Mouse (Mus musculus) hindbrain, embryonic 11.5 days (tissue): ENCODE results near the gene Mapk8ip1. TPM values are rescaled to one million over a fixed set of nuclear protein-coding genes. Genes with fewer than 3 reads are reported as not detected.

Experiments used
- ATAC-seq: fragments of 200-750 bp; cut with Nextera tagmentation; 2 replicates; pipeline ENCODE4 v1.8.0; 2017; ENCODE audit warnings: mild to moderate bottlenecking, moderate TSS enrichment, moderate library complexity; ENCODE audit not compliant: low FRiP score
- DNase-seq: peaks from one replicate; pipeline ENCODE4 v3.0.0-alpha.2; 2015; ENCODE audit warnings: low spot score
- H3K27ac ChIP-seq: fragments of 300-500 bp; sonication (generic); 2 replicates; pipeline ENCODE4 v1.5.1; 2014; ENCODE audit warnings: mild to moderate bottlenecking, low read depth, low read length
- H3K27me3 ChIP-seq: fragments of 300-500 bp; sonication (generic); 2 replicates; pipeline ENCODE4 v1.6.1; 2014; ENCODE audit warnings: mild to moderate bottlenecking, low read length, moderate library complexity, mixed read lengths; ENCODE audit not compliant: control insufficient read depth, insufficient read depth
- H3K36me3 ChIP-seq: fragments of 300-500 bp; sonication (generic); 2 replicates; pipeline ENCODE4 v1.6.1; 2014; ENCODE audit warnings: mild to moderate bottlenecking, low read length, moderate library complexity, mixed read lengths; ENCODE audit not compliant: control insufficient read depth, insufficient read depth
- H3K4me1 ChIP-seq: fragments of 300-500 bp; sonication (generic); replicated peaks from 2 replicates; pipeline ENCODE4 v1.6.1; 2014; ENCODE audit warnings: low read length, mixed read lengths; ENCODE audit not compliant: control insufficient read depth, insufficient read depth
- H3K4me2 ChIP-seq: fragments of 300-500 bp; sonication (generic); replicated peaks from 2 replicates; pipeline ENCODE4 v1.6.1; 2014; ENCODE audit warnings: mild to moderate bottlenecking, low read depth, low read length
- H3K4me3 ChIP-seq: fragments of 300-500 bp; sonication (generic); 2 replicates; pipeline ENCODE4 v1.5.1; 2014; ENCODE audit warnings: low read depth, low read length
- H3K9ac ChIP-seq: fragments of 300-500 bp; sonication (generic); 2 replicates; pipeline ENCODE4 v1.6.1; 2014; ENCODE audit warnings: low read depth, low read length
- H3K9me3 ChIP-seq: fragments of 300-500 bp; sonication (generic); 2 replicates; pipeline ENCODE4 v1.6.1; 2016; ENCODE audit warnings: low read length; ENCODE audit not compliant: control insufficient read depth
- WGBS: fragments of 180-500 bp; shearing (Covaris S2); extraction: QIAGEN DNeasy Blood & Tissue Kit; methylation state at CpG from one replicate; pipeline ENCODE4 v1.1.7; 2014; 5-methylcytosine and 5-hydroxymethylcytosine counted together
- polyA plus RNA-seq: library from polyadenylated mRNA; unstranded; fragments of >200 nt; fragmentation: Nextera tagmentation; extraction: Ambion mirVana; gene quantifications from 2 replicates; pipeline ENCODE4 v1.2.1, GENCODE M21; 2014

Gene Mapk8ip1
- polyA plus RNA-seq, 1 experiment from 2014 or later: 33.3 TPM

GRCm38 (mm10) chr2:92364086-92364485 lies 37.0 kb downstream of the Mapk8ip1 start:
- DNase-seq: no peak
- Histone ChIP-seq H3K27me3 (no peaks in the 10 kb centered on the region), H3K4me2 (no peak overlapping the region), H3K4me3 (no peak overlapping the region), H3K4me1 (no peaks in the 10 kb centered on the region), H3K9ac (no peak overlapping the region), H3K36me3 (0 out of 2 replicates have a peak, but pooled peaks cover 3% of the 10 kb centered on the region), H3K9me3 (no peaks in the 10 kb centered on the region), H3K27ac (no peak overlapping the region)
- ATAC-seq: no peak
- 92% methylated on average over 4 of the region's 4 CpGs for WGBS

- no peak overlapping the region for H3K4me3 ChIP-seq
- no peak overlapping the region for H3K4me2 ChIP-seq
- H3K9ac ChIP-seq: no peak overlapping the region
- DNase-seq (no peak), ATAC-seq (no peak)
- WGBS: 98% methylated on average over 6 of the region's 6 CpGs
- 0 out of 2 replicates have a peak, but pooled peaks cover 3% of the 10 kb centered on the region for H3K36me3 ChIP-seq
- H3K4me1 ChIP-seq: no peaks in the 10 kb centered on the region
- H3K27me3 ChIP-seq: no peaks in the 10 kb centered on the region
- no peak overlapping the region for H3K27ac ChIP-seq
- no peaks in the 10 kb centered on the region for H3K9me3 ChIP-seq
Observed at GRCm38 (mm10) chr2:92362571-92363228, 38.4 kb downstream of the Mapk8ip1 start.

GRCm38 (mm10) chr2:92361795-92362194 lies 39.3 kb downstream of the Mapk8ip1 start:
- H3K4me3 ChIP-seq: no peak overlapping the region
- ATAC-seq (no peak), DNase-seq (no peak)
- no peak overlapping the region for H3K4me2 ChIP-seq
- no peaks in the 10 kb centered on the region for H3K4me1 ChIP-seq
- WGBS: 79% methylated on average over 8 of the region's 8 CpGs
- no peak overlapping the region for H3K27ac ChIP-seq
- H3K27me3 ChIP-seq: no peaks in the 10 kb centered on the region
- no peak overlapping the region for H3K9ac ChIP-seq
- H3K9me3 ChIP-seq: no peaks in the 10 kb centered on the region
- H3K36me3 ChIP-seq: 0 out of 2 replicates have a peak, but pooled peaks cover 6% of the 10 kb centered on the region

- Histone ChIP-seq H3K4me2 (no peak overlapping the region), H3K27ac (no peak overlapping the region), H3K9ac (no peak overlapping the region), H3K36me3 (0 out of 2 replicates have a peak, but pooled peaks cover 8% of the 10 kb centered on the region), H3K27me3 (no peaks in the 10 kb centered on the region), H3K9me3 (no peaks in the 10 kb centered on the region), H3K4me3 (no peak overlapping the region), H3K4me1 (no peaks in the 10 kb centered on the region)
- DNase-seq: no peak
- ATAC-seq: no peak
- WGBS: 20% methylated on average over 12 of the region's 12 CpGs
Observed at GRCm38 (mm10) chr2:92360893-92361292, 40.2 kb downstream of the Mapk8ip1 start.

GRCm38 (mm10) chr2:92360186-92360823 lies 40.8 kb downstream of the Mapk8ip1 start:
- DNase-seq: no peak

GRCm38 (mm10) chr2:92359301-92359700 lies 41.8 kb downstream of the Mapk8ip1 start:
- Histone ChIP-seq H3K27me3 (no peaks in the 10 kb centered on the region), H3K4me2 (no peak overlapping the region), H3K9me3 (no peaks in the 10 kb centered on the region), H3K4me3 (no peak overlapping the region), H3K27ac (no peak overlapping the region), H3K36me3 (0 out of 2 replicates have a peak, but pooled peaks cover 8% of the 10 kb centered on the region), H3K9ac (no peak overlapping the region), H3K4me1 (no peaks in the 10 kb centered on the region)
- ATAC-seq: no peak
- DNase-seq: no peak
- WGBS: 91% methylated on average over 2 of the region's 2 CpGs

More at GRCm38 (mm10) chr2:92360186-92360823, 40.8 kb downstream of the Mapk8ip1 start:
- no peaks in the 10 kb centered on the region for H3K9me3 ChIP-seq
- 0 out of 2 replicates have a peak, but pooled peaks cover 8% of the 10 kb centered on the region for H3K36me3 ChIP-seq
- ATAC-seq: no peak
- 73% methylated on average over 25 of the region's 25 CpGs for WGBS
- H3K4me1 ChIP-seq: no peaks in the 10 kb centered on the region
- no peaks in the 10 kb centered on the region for H3K27me3 ChIP-seq
- no peak overlapping the region for H3K4me3 ChIP-seq
- H3K4me2 ChIP-seq: no peak overlapping the region
- H3K27ac ChIP-seq: no peak overlapping the region
- H3K9ac ChIP-seq: no peak overlapping the region

GRCm38 (mm10) chr2:92354224-92354623 lies 46.8 kb downstream of the Mapk8ip1 start:
- whole genome bisulfite sequencing: 55% methylated on average over 6 of the region's 6 CpGs
- H3K27me3 ChIP-seq: no peaks in the 10 kb centered on the region
- no peaks in the 10 kb centered on the region for H3K4me1 ChIP-seq
- no peak overlapping the region for H3K4me2 ChIP-seq
- no peaks in the 10 kb centered on the region for H3K9me3 ChIP-seq
- H3K36me3 ChIP-seq: peaks cover 5% of the 10 kb centered on the region; the same call in 1 of the 2 replicates
- DNase-seq: no peak
- no peak overlapping the region for H3K9ac ChIP-seq
- H3K4me3 ChIP-seq: no peak overlapping the region
- ATAC-seq: no peak
- H3K27ac ChIP-seq: no peak overlapping the region

GRCm38 (mm10) chr2:92353402-92353801 lies 47.7 kb downstream of the Mapk8ip1 start:
- DNase-seq (no peak), ATAC-seq (no peak)
- H3K36me3 ChIP-seq: peaks cover 7% of the 10 kb centered on the region
- H3K4me3 ChIP-seq: no peak overlapping the region
- no peak overlapping the region for H3K9ac ChIP-seq
- no peak overlapping the region for H3K4me2 ChIP-seq
- H3K27ac ChIP-seq: no peak overlapping the region
- H3K27me3 ChIP-seq: no peaks in the 10 kb centered on the region
- 25% methylated on average over 5 of the region's 5 CpGs for WGBS
- H3K4me1 ChIP-seq: no peaks in the 10 kb centered on the region
- no peaks in the 10 kb centered on the region for H3K9me3 ChIP-seq

- ATAC-seq: no peak
- Histone ChIP-seq H3K27ac (no peak overlapping the region), H3K4me2 (no peak overlapping the region), H3K9ac (no peak overlapping the region), H3K36me3 (peaks cover 3% of the 10 kb centered on the region), H3K27me3 (no peaks in the 10 kb centered on the region), H3K4me3 (no peak overlapping the region), H3K9me3 (no peaks in the 10 kb centered on the region), H3K4me1 (no peaks in the 10 kb centered on the region)
- 76% methylated on average over 5 of the region's 5 CpGs for WGBS
- DNase-seq: no peak
Observed at GRCm38 (mm10) chr2:92350686-92351085, 50.4 kb downstream of the Mapk8ip1 start.
